Comparison of ENCODE assay signal across 9 mouse cellular contexts in genomic region chr1:170292239-170292951, GRCm38 (mm10). TPM values are rescaled to one million over a fixed set of nuclear protein-coding genes. Genes with fewer than 3 reads are reported as not detected.
DNase-seq lines count a peak whose midpoint lies in the region; ATAC-seq and TF ChIP-seq lines count a peak whose summit lies in the region.
"Had no signal": no experiment of that assay in that cellular context is flagged by ENCODE, and none has a peak within 500 bp of the region (broad histone marks: within the 10 kb centered on the region; RNA-seq: fewer than 3 reads in every experiment).

No protein-coding gene starts in this region.

- TF ChIP-seq CTCF in liver, postnatal 0 days (IDR thresholded peaks at IDR 0.05; ENCODE audit: low read depth) = peak; percentile 76
- peak; percentile 83 for TF ChIP-seq CTCF in lung, embryonic 14.5 days (IDR thresholded peaks at IDR 0.05; ENCODE audit: low read depth)

- no peaks in the 10 kb centered on the region for H3K36me3 ChIP-seq in liver, postnatal 0 days (replicated peaks; ENCODE audit: insufficient read depth, low read length)
- no peaks in the 10 kb centered on the region for H3K36me3 ChIP-seq in liver, embryonic 12.5 days
- no peaks in the 10 kb centered on the region for H3K36me3 ChIP-seq in lung, embryonic 14.5 days (ENCODE audit: insufficient read depth)
- H3K36me3 ChIP-seq: midbrain, embryonic 12.5 days had no signal

- peak; percentile 94 for ATAC-seq in liver, postnatal 0 days
- no peak for ATAC-seq in liver, embryonic 12.5 days
- ATAC-seq in lung, embryonic 14.5 days (ENCODE audit: insufficient read depth) = peak; percentile 38; the same call in 1 of the 2 replicates

- H3K4me2 ChIP-seq in liver, postnatal 0 days (ENCODE audit: low read depth, low read length) = no peak overlapping the region
- H3K4me2 ChIP-seq in liver, embryonic 12.5 days = no peak overlapping the region
- 0 out of 2 replicates have a peak overlapping the region, but pooled peaks have one; percentile 32 for H3K4me2 ChIP-seq in lung, embryonic 14.5 days
- H3K4me2 ChIP-seq: midbrain, embryonic 12.5 days had no signal

- no peaks in the 10 kb centered on the region for H3K27me3 ChIP-seq in liver, postnatal 0 days (ENCODE audit: insufficient read depth, low read length)
- no peaks in the 10 kb centered on the region for H3K27me3 ChIP-seq in liver, embryonic 12.5 days (replicated peaks)
- no peaks in the 10 kb centered on the region for H3K27me3 ChIP-seq in lung, embryonic 14.5 days (ENCODE audit: insufficient read depth, low read length)
- H3K27me3 ChIP-seq: midbrain, embryonic 12.5 days had no signal

- H3K9ac ChIP-seq in liver, postnatal 0 days (replicated peaks) = no peak overlapping the region
- no peak overlapping the region for H3K9ac ChIP-seq in liver, embryonic 12.5 days
- H3K9ac ChIP-seq in lung, embryonic 14.5 days = no peak overlapping the region
- H3K9ac ChIP-seq: midbrain, embryonic 12.5 days had no signal

- H3K27ac ChIP-seq in liver, postnatal 0 days (ENCODE audit: low read depth) = no peak overlapping the region
- no peak overlapping the region for H3K27ac ChIP-seq in liver, embryonic 12.5 days
- no peak overlapping the region for H3K27ac ChIP-seq in lung, embryonic 14.5 days (ENCODE audit: low read depth)
- H3K27ac ChIP-seq: midbrain, embryonic 12.5 days had no signal

- WGBS in liver, postnatal 0 days (ENCODE audit: insufficient replicate concordance) = 37% methylated on average over 9 of the region's 9 CpGs
- 43% methylated on average over 9 of the region's 9 CpGs for WGBS in liver, embryonic 12.5 days (ENCODE audit: insufficient replicate concordance)
- 35% methylated on average over 9 of the region's 9 CpGs for WGBS in lung, embryonic 14.5 days

- H3K4me3 ChIP-seq in liver, postnatal 0 days (ENCODE audit: low read depth, low read length) = no peak overlapping the region
- no peak overlapping the region for H3K4me3 ChIP-seq in liver, embryonic 12.5 days
- no peak overlapping the region for H3K4me3 ChIP-seq in lung, embryonic 14.5 days (ENCODE audit: low read depth, low read length)
- H3K4me3 ChIP-seq: midbrain, embryonic 12.5 days had no signal

- H3K4me1 ChIP-seq in liver, postnatal 0 days (ENCODE audit: insufficient read depth) = no peaks in the 10 kb centered on the region
- no peaks in the 10 kb centered on the region for H3K4me1 ChIP-seq in liver, embryonic 12.5 days
- H3K4me1 ChIP-seq in lung, embryonic 14.5 days (ENCODE audit: insufficient read depth) = no peaks in the 10 kb centered on the region

- no peaks in the 10 kb centered on the region; the same call in 1 of the 2 replicates for H3K9me3 ChIP-seq in liver, postnatal 0 days (ENCODE audit: low read length)
- no peaks in the 10 kb centered on the region for H3K9me3 ChIP-seq in liver, embryonic 12.5 days (replicated peaks)
- H3K9me3 ChIP-seq in lung, embryonic 14.5 days (ENCODE audit: low read depth, low read length) = no peaks in the 10 kb centered on the region; the same call in 1 of the 2 replicates
- H3K9me3 ChIP-seq: midbrain, embryonic 12.5 days had no signal

- no peak; the same call in 1 of the 2 replicates for TF ChIP-seq EP300 in liver, postnatal 0 days (IDR thresholded peaks at IDR 0.05; ENCODE audit: low read depth)

- DNase-seq in liver, postnatal 0 days = peak; percentile 36
- DNase-seq in cerebellum, postnatal 14 days = peak; percentile 79 to 82
- peak; percentile 20 for DNase-seq in gonadal fat pad, adult 2 months (ENCODE audit: low read depth)
- DNase-seq in kidney, postnatal 14 days = peak; percentile 73
- DNase-seq in lung, embryonic 14.5 days = peak; percentile 91
- DNase-seq in right cerebral cortex, adult 2 months (ENCODE audit: low spot score in 2 of 2) = peak; percentile 73 to 75
- no peak for DNase-seq in thymus, postnatal 10 days (ENCODE audit: low spot score in 2 of 2)

RNA-seq across cellular contexts. Expression of gene Gm7694, which starts 13.7 kb away (rescaled TPM):
- 2.0 and 2.7 TPM in 2 replicates for polyA plus RNA-seq in liver, postnatal 0 days (2015; fragmentation: Nextera tagmentation; extraction: Ambion mirVana)
- polyA plus RNA-seq in liver, embryonic 12.5 days (2016; fragmentation: Nextera tagmentation; extraction: Ambion mirVana) = 1.9 and 2.3 TPM in 2 replicates
- 5.0 and 6.4 TPM in 2 replicates for polyA plus RNA-seq in gonadal fat pad, adult 2 months (2012; rRNA removed)
- 2.7 and 2.9 TPM in 2 replicates for polyA plus RNA-seq in lung, embryonic 14.5 days (2014; fragmentation: Nextera tagmentation; extraction: Ambion mirVana)

RNA-seq across cellular contexts. Expression of gene Sh2d1b1, which starts 15.3 kb away (rescaled TPM):
- polyA plus RNA-seq in liver, postnatal 0 days (2015; fragmentation: Nextera tagmentation; extraction: Ambion mirVana) = 0.31 and 0.46 TPM in 2 replicates
- polyA plus RNA-seq in liver, embryonic 12.5 days (2016; fragmentation: Nextera tagmentation; extraction: Ambion mirVana) = 0.13 and 0.17 TPM in 2 replicates
- polyA plus RNA-seq in gonadal fat pad, adult 2 months (2012; rRNA removed) = 0.23 and 0.39 TPM in 2 replicates
- 0.28 and 0.45 TPM in 2 replicates for polyA plus RNA-seq in lung, embryonic 14.5 days (2014; fragmentation: Nextera tagmentation; extraction: Ambion mirVana)
- polyA plus RNA-seq: midbrain, embryonic 12.5 days had no signal

RNA-seq across cellular contexts. Expression of gene Spata46, which starts 16.2 kb away (rescaled TPM):
- 0.24 and 0.48 TPM in 2 replicates for polyA plus RNA-seq in liver, postnatal 0 days (2015; fragmentation: Nextera tagmentation; extraction: Ambion mirVana)
- 0.38 and 0.47 TPM in 2 replicates for polyA plus RNA-seq in liver, embryonic 12.5 days (2016; fragmentation: Nextera tagmentation; extraction: Ambion mirVana)
- 0.92 and 1.2 TPM in 2 replicates for polyA plus RNA-seq in gonadal fat pad, adult 2 months (2012; rRNA removed)
- 1.2 and 1.6 TPM in 2 replicates for polyA plus RNA-seq in lung, embryonic 14.5 days (2014; fragmentation: Nextera tagmentation; extraction: Ambion mirVana)

RNA-seq across cellular contexts. Expression of gene Sh2d1b2, which starts 59.8 kb away (rescaled TPM):
- polyA plus RNA-seq in liver, postnatal 0 days (2015; fragmentation: Nextera tagmentation; extraction: Ambion mirVana) = not detected in 2 replicates
- not detected in 2 replicates for polyA plus RNA-seq in liver, embryonic 12.5 days (2016; fragmentation: Nextera tagmentation; extraction: Ambion mirVana)
- not detected in 2 replicates for polyA plus RNA-seq in gonadal fat pad, adult 2 months (2012; rRNA removed)
- polyA plus RNA-seq in lung, embryonic 14.5 days (2014; fragmentation: Nextera tagmentation; extraction: Ambion mirVana) = 0.24 TPM in 1 of 2 replicates, not detected in the other
- polyA plus RNA-seq: midbrain, embryonic 12.5 days had no signal

Comparison
In these comparisons a context has a peak if more than half of its experiments do, and no peak if none do; other contexts are left out.
1. DNase-seq: peak in liver, postnatal 0 days (single experiment), cerebellum, postnatal 14 days (2 of 2), gonadal fat pad, adult 2 months (single experiment), kidney, postnatal 14 days (single experiment), lung, embryonic 14.5 days (single experiment) and right cerebral cortex, adult 2 months (2 of 2); none in thymus, postnatal 10 days (0 of 2).